Mouse (Mus musculus) heart, embryonic 16.5 days (tissue): Measurements from ENCODE around the gene Ccnd2. TPM values are rescaled to one million over a fixed set of nuclear protein-coding genes. Genes with fewer than 3 reads are reported as not detected.

Source experiments
- ATAC-seq: fragments of 200-750 bp; cut with Nextera tagmentation; replicated peaks from 2 replicates; pipeline ENCODE4 v1.8.0; 2017; ENCODE audit warnings: moderate number of reproducible peaks; ENCODE audit not compliant: insufficient read depth, low FRiP score; ENCODE audit errors: extremely low read depth
- H3K27ac ChIP-seq: fragments of 300-500 bp; sonication (generic); 2 replicates; pipeline ENCODE4 v1.5.1; 2014; ENCODE audit warnings: mild to moderate bottlenecking, low read length, control low read depth, moderate library complexity
- H3K27me3 ChIP-seq: fragments of 300-500 bp; sonication (generic); 2 replicates; pipeline ENCODE4 v1.6.1; 2014; ENCODE audit warnings: low read length, mixed read lengths; ENCODE audit not compliant: control insufficient read depth, insufficient read depth
- H3K36me3 ChIP-seq: fragments of 300-500 bp; sonication (generic); 2 replicates; pipeline ENCODE4 v1.6.1; 2014; ENCODE audit not compliant: control insufficient read depth, insufficient read depth
- H3K4me1 ChIP-seq: fragments of 300-500 bp; sonication (generic); 2 replicates; pipeline ENCODE4 v1.6.1; 2014; ENCODE audit warnings: low read length, mixed read lengths; ENCODE audit not compliant: control insufficient read depth, insufficient read depth
- H3K4me2 ChIP-seq: fragments of 300-500 bp; sonication (generic); 2 replicates; pipeline ENCODE4 v1.6.1; 2014; ENCODE audit warnings: low read depth, mild to moderate bottlenecking, control low read depth, low read length
- H3K4me3 ChIP-seq: fragments of 300-500 bp; sonication (generic); 2 replicates; pipeline ENCODE4 v1.5.1; 2014; ENCODE audit warnings: mild to moderate bottlenecking, control low read depth, low read length
- H3K9ac ChIP-seq: fragments of 300-500 bp; sonication (generic); 2 replicates; pipeline ENCODE4 v1.6.1; 2014; ENCODE audit warnings: low read length, control low read depth
- H3K9me3 ChIP-seq: fragments of 300-500 bp; sonication (generic); replicated peaks from 2 replicates; pipeline ENCODE4 v1.6.1; 2016; ENCODE audit warnings: low read length; ENCODE audit not compliant: control insufficient read depth
- WGBS: fragments of 180-500 bp; shearing (Covaris S2); extraction: QIAGEN DNeasy Blood & Tissue Kit; methylation state at CpG from one replicate; pipeline ENCODE4 v1.1.7; 2014; 5-methylcytosine and 5-hydroxymethylcytosine counted together
- polyA plus RNA-seq: library from polyadenylated mRNA; unstranded; fragments of >200 nt; fragmentation: Nextera tagmentation; extraction: Ambion mirVana; gene quantifications from 2 replicates; pipeline ENCODE4 v1.2.1, GENCODE M21; 2015

Ccnd2 gene
- 450 and 476 TPM in 2 replicates for polyA plus RNA-seq

DNA sequence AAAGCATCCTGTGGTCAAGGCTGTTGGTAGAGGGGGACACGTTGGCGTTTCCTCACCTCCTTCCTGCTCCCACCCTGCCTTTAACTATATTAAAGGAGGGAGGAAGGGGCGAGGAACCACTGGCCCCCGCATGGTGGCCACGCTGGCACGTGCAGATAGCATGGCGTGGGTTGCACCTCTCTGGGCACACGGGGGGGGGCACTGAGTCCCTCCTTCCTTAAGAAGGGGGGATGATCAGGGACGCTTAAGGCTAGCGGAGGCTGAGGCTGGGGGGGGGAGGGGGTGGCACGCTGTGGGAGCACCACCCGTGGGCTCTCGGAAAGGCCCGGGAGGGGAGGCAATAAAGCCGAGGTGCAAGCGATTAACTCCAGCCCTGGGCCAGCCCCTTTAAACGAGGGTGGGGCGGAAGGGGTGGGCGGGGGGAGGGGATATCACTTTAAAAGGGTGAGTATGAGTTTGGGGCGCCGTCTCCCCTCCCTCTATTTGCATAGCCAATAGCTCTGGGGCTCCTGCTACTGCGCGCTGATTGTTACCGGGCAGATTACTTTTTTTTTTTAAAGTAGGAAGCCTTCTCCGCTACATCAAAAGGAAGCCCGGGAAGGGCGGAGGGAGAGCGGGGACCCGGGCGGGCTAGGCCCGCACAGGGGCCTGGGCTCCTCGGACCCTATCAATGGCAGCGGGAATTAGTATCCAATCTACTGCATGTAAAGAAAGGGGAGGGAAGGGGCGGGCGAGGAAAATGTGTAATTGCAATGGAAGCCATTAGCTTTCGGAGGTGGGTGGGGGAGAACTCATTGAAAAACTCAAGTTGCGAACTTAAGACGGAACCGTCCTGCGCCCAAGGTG lies at the start of gene Ccnd2:
Gene Ccnd2 (minus strand): TSS at position 88 of the 846 bp plus-strand sequence.
- Histone ChIP-seq H3K4me3 (peak within 1 kb of the TSS; percentile 75), H3K9ac (peak within 1 kb of the TSS; percentile 67), H3K27me3 (no peaks in the 10 kb centered on the region; the same call in 1 of the 2 replicates), H3K4me1 (peaks cover 46% of the 10 kb centered on the region), H3K27ac (peak within 1 kb of the TSS; percentile 82), H3K36me3 (no peaks in the 10 kb centered on the region), H3K9me3 (no peaks in the 10 kb centered on the region), H3K4me2 (peak within 1 kb of the TSS; percentile 84)
- WGBS = 1% methylated on average over 40 of the region's 40 CpGs
- ATAC-seq = peak; percentile 78

DNA sequence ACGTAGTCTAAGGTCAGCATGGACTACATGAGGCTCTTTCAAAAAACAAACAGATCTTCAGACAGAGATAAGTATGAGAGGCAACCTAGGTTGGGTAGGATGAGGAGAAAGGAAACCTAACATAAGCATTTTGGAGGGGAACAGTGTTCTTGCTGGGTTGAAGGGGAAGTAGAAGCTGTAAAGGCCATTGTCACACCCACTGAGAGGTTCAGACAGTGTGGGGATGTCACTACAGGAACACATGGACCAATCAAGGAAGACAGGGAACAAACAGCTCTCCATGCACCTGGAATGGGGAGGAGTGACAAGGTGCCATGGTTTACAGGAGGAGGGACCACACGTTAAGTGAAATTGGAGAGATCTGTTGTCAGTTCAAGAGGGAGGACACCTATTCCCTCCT lies 45.0 kb upstream of the Ccnd2 start:
- H3K4me2 ChIP-seq = no peak overlapping the region
- no peaks in the 10 kb centered on the region for H3K27me3 ChIP-seq
- no peak overlapping the region for H3K27ac ChIP-seq
- H3K4me1 ChIP-seq = no peaks in the 10 kb centered on the region
- H3K9me3 ChIP-seq = no peaks in the 10 kb centered on the region
- ATAC-seq = no peak
- no peaks in the 10 kb centered on the region for H3K36me3 ChIP-seq
- no peak overlapping the region for H3K9ac ChIP-seq
- 56% methylated on average over 2 of the region's 2 CpGs for WGBS
- H3K4me3 ChIP-seq = no peak overlapping the region

DNA sequence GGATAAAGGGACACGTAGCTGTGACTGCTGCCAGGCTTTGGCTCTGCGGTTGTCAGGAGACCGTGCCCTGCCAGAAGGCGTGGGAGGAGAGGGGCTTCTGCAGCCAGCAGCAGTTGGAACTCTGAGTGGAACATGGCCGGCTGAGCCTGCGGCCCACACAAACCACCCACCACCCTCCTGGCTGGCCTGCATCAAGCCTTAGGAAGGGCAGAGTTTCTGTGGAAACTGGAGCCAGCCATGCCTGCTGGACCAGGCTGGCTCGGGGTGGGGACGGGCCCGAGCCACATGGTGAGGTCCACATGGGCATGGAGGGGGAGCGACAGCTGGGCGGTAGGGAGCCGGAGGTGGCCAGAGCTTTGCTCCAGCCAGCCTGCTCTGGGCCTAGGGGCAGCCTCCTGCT lies 29.3 kb upstream of the Ccnd2 start:
- H3K27me3 ChIP-seq = no peaks in the 10 kb centered on the region; the same call in 1 of the 2 replicates
- H3K4me2 ChIP-seq = 0 out of 2 replicates have a peak overlapping the region, but pooled peaks have one; percentile 5
- no peaks in the 10 kb centered on the region for H3K36me3 ChIP-seq
- no peak overlapping the region for H3K4me3 ChIP-seq
- H3K4me1 ChIP-seq = peaks cover 11% of the 10 kb centered on the region; the same call in 1 of the 2 replicates
- H3K27ac ChIP-seq = no peak overlapping the region
- ATAC-seq = peak; percentile 35; the same call in 1 of the 2 replicates
- peak overlapping the region; percentile 25; the same call in 1 of the 2 replicates for H3K9ac ChIP-seq
- WGBS = 60% methylated on average over 12 of the region's 12 CpGs
- no peaks in the 10 kb centered on the region for H3K9me3 ChIP-seq

DNA sequence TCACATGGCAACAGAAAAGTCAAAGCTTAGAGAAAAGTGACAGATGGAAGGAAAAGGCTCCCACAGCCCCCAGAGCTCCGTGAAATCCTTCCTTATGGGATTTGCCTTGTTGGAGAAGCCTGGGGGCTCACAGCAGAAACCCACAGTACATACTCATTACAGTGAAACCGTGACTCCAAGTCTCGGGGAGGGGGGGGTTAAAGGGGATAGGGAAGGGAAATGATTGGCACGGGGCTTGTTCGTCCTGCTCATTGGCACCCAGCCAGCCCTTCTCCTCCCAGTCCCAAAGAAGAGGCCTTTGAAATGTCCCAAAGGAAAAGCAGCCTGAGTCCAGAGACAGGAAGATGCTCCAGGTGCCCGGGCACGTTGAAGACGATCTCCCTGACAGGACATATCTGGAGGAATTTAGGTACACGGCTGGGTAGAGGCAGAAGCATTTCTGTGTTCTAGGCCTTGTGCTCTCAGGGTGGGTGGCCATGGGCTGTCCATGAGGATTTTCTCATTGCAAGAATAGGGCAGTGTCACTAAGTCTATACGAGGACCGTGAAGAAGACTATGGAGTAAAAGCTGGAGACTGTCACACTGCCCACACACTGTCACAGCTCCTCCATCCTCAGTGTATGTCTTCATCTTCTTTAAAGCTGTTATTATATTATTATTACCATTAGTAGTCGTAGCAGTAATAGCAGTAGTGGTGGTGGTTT lies 27.2 kb upstream of the Ccnd2 start:
- Histone ChIP-seq H3K9me3 (no peaks in the 10 kb centered on the region), H3K27me3 (no peaks in the 10 kb centered on the region; the same call in 1 of the 2 replicates), H3K4me1 (peaks cover 11% of the 10 kb centered on the region; the same call in 1 of the 2 replicates), H3K4me2 (no peak overlapping the region), H3K4me3 (no peak overlapping the region), H3K9ac (no peak overlapping the region), H3K27ac (no peak overlapping the region), H3K36me3 (no peaks in the 10 kb centered on the region)
- ATAC-seq = no peak
- 52% methylated on average over 12 of the region's 12 CpGs for WGBS

DNA sequence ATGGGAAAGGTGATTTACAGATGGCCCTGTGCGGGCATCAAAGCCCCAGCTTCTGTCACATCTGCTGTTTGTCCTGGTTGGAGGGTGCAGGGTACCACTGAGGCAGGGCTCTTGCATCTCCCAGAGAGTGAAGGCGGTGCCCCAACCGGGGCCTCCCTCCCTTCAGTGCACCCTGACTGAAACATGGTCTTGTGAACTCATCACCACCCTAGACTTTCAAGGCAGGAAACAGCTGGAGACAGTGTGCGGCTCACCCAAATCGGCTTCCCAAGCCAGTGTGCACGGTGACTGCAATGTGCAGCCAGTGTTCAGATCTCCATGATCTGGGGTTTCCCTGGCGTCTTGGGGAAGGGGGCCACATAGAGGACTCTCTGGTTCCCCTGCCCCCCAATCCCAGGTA lies 26.0 kb upstream of the Ccnd2 start:
- WGBS = 61% methylated on average over 7 of the region's 7 CpGs
- Histone ChIP-seq H3K4me2 (no peak overlapping the region), H3K27ac (no peak overlapping the region), H3K9ac (no peak overlapping the region), H3K4me1 (peaks cover 13% of the 10 kb centered on the region; the same call in 1 of the 2 replicates), H3K36me3 (no peaks in the 10 kb centered on the region), H3K4me3 (no peak overlapping the region), H3K27me3 (no peaks in the 10 kb centered on the region; the same call in 1 of the 2 replicates), H3K9me3 (no peaks in the 10 kb centered on the region)
- no peak for ATAC-seq

DNA sequence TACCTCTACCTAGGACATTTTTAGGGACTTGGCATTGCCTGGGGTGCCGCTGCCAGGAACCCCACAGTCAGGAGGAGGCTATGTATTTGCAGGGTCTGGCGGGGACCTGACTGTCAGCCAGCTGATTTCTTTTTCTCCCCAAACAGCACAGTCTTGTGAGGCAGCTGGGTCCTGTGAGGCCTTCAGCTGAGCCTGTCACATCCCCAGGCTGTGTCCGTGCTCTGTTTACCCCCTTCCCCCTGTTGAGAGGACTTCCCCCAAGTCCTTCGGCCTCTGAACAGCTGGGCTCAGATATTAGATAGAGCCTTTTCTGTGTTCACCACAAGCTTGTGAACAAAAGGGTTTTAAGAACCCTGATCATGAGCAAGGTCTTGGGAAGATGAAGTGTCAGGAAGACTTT lies 25.4 kb upstream of the Ccnd2 start:
- H3K4me3 ChIP-seq = no peak overlapping the region
- H3K4me2 ChIP-seq = no peak overlapping the region
- no peaks in the 10 kb centered on the region for H3K9me3 ChIP-seq
- peaks cover 15% of the 10 kb centered on the region; the same call in 1 of the 2 replicates for H3K4me1 ChIP-seq
- no peak overlapping the region for H3K27ac ChIP-seq
- H3K27me3 ChIP-seq = no peaks in the 10 kb centered on the region; the same call in 1 of the 2 replicates
- no peak for ATAC-seq
- H3K36me3 ChIP-seq = no peaks in the 10 kb centered on the region
- WGBS = 46% methylated on average over 4 of the region's 4 CpGs
- H3K9ac ChIP-seq = no peak overlapping the region

DNA sequence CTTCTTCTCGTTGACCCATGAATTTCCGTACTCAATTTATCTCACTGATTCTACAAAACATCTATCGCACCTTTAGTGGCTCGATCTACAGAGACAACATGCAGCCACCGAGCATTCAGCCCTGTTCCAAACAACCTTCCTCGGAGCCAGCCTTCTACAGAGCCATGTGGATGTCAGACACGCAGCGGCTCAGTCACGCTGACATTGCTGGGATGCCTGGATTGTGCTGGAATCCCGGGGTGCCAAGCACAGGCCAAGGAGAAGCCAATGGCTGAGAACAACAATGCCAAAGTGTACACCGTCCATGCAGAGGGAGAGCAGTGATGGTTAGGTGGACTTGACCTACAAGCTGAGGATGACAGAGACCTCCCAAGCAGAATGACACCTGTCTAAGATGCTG lies 20.5 kb upstream of the Ccnd2 start:
- no peak overlapping the region for H3K27ac ChIP-seq
- ATAC-seq = peak; percentile 78
- no peaks in the 10 kb centered on the region for H3K36me3 ChIP-seq
- H3K4me2 ChIP-seq = no peak overlapping the region
- H3K9ac ChIP-seq = no peak overlapping the region
- no peaks in the 10 kb centered on the region for H3K27me3 ChIP-seq
- no peaks in the 10 kb centered on the region for H3K9me3 ChIP-seq
- no peak overlapping the region for H3K4me3 ChIP-seq
- H3K4me1 ChIP-seq = peaks cover 5% of the 10 kb centered on the region; the same call in 1 of the 2 replicates
- WGBS = 54% methylated on average over 11 of the region's 11 CpGs

DNA sequence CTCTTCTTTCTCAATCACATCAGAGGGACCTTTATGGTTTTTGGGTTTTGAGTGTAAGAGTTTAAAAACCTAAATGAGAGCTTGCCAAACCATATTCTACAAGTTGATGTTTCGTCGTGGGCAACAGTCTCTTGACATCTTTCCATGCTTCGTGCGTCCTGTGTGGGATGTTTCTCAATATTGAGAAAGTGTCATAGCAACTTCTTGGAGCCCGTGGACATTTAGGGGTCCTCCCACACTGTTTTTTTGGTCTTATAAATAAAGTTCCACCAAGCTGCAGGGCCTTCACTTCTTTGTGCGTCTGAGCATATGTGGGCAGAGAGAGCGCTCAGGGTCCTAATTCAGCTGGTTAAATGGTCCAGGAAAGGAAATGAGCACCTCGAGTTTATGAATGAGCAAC lies 18.7 kb upstream of the Ccnd2 start:
- no peak overlapping the region for H3K4me3 ChIP-seq
- WGBS = 78% methylated on average over 8 of the region's 8 CpGs
- H3K4me2 ChIP-seq = no peak overlapping the region
- H3K9ac ChIP-seq = no peak overlapping the region
- no peak overlapping the region for H3K27ac ChIP-seq
- H3K9me3 ChIP-seq = no peaks in the 10 kb centered on the region
- no peaks in the 10 kb centered on the region for H3K27me3 ChIP-seq
- H3K4me1 ChIP-seq = peaks cover 5% of the 10 kb centered on the region; the same call in 1 of the 2 replicates
- ATAC-seq = no peak
- H3K36me3 ChIP-seq = no peaks in the 10 kb centered on the region

DNA sequence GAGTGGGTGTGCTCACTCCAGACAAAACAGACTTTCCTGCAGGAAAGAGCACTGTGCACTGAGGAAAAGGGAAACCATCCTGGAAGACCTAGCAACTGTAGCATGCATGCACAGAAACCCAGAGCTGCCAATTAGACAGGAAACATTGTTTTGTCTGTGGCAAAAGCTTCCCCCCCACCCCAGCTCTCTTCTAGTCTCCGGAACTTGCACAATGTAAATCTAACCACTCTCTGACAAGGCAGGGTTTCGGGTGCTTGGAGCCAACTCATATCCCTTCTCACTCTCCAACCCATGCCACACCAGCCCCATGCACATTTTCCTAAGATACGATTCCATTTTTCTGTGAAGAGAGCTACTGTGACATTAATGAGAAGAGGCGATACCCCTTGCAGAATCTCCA lies 13.7 kb upstream of the Ccnd2 start:
- WGBS = 67% methylated on average over 4 of the region's 4 CpGs
- no peak overlapping the region for H3K4me2 ChIP-seq
- no peaks in the 10 kb centered on the region for H3K9me3 ChIP-seq
- no peak overlapping the region for H3K9ac ChIP-seq
- H3K4me3 ChIP-seq = no peak overlapping the region
- H3K4me1 ChIP-seq = peaks cover 4% of the 10 kb centered on the region
- H3K27ac ChIP-seq = no peak overlapping the region
- no peaks in the 10 kb centered on the region for H3K36me3 ChIP-seq
- H3K27me3 ChIP-seq = no peaks in the 10 kb centered on the region
- no peak for ATAC-seq
